Comparison of ENCODE assay signal across 22 mouse cellular contexts in genomic region chr1:132572851-132573250, GRCm38 (mm10). TPM values are rescaled to one million over a fixed set of nuclear protein-coding genes. Genes with fewer than 3 reads are reported as not detected.
DNase-seq lines count a peak whose midpoint lies in the region; ATAC-seq lines count a peak whose summit lies in the region.
"Had no signal": no experiment of that assay in that cellular context is flagged by ENCODE, and none has a peak within 500 bp of the region (broad histone marks: within the 10 kb centered on the region; RNA-seq: fewer than 3 reads in every experiment).

No protein-coding gene starts in this region.

- H3K4me1 ChIP-seq in hindbrain, embryonic 10.5 days (replicated peaks): peaks cover 32% of the 10 kb centered on the region
- 0 out of 2 replicates have a peak, but pooled peaks cover 4% of the 10 kb centered on the region for H3K4me1 ChIP-seq in hindbrain, embryonic 11.5 days (replicated peaks; ENCODE audit: control insufficient read depth, insufficient read depth, low read length)

- H3K9me3 ChIP-seq in hindbrain, embryonic 10.5 days: no peaks in the 10 kb centered on the region
- no peaks in the 10 kb centered on the region for H3K9me3 ChIP-seq in hindbrain, embryonic 11.5 days (ENCODE audit: control insufficient read depth, low read length)
- H3K9me3 ChIP-seq: forebrain, embryonic 15.5 days; G1E had no signal

- H3K36me3 ChIP-seq in hindbrain, embryonic 10.5 days: 0 out of 2 replicates have a peak, but pooled peaks cover 3% of the 10 kb centered on the region
- no peaks in the 10 kb centered on the region for H3K36me3 ChIP-seq in hindbrain, embryonic 11.5 days (ENCODE audit: control insufficient read depth, insufficient read depth, low read length)
- H3K36me3 ChIP-seq: G1E had no signal

- no peak overlapping the region for H3K4me2 ChIP-seq in hindbrain, embryonic 11.5 days (replicated peaks; ENCODE audit: low read depth, low read length)
- H3K4me2 ChIP-seq: forebrain, embryonic 15.5 days; heart, embryonic 11.5 days; hindbrain, embryonic 14.5 days had no signal

- peak overlapping the region; percentile 46; the same call in 1 of the 2 replicates for H3K27ac ChIP-seq in hindbrain, embryonic 10.5 days
- H3K27ac ChIP-seq in hindbrain, embryonic 11.5 days (ENCODE audit: low read depth, low read length): no peak overlapping the region
- H3K27ac ChIP-seq: hindbrain, embryonic 14.5 days; hindbrain, postnatal 0 days had no signal

- no peak overlapping the region for H3K9ac ChIP-seq in hindbrain, embryonic 11.5 days (ENCODE audit: low read depth, low read length)
- H3K9ac ChIP-seq: forebrain, embryonic 15.5 days; hindbrain, embryonic 14.5 days had no signal

- H3K27me3 ChIP-seq in hindbrain, embryonic 10.5 days (ENCODE audit: insufficient read depth, poor library complexity, severe bottlenecking): no peaks in the 10 kb centered on the region; the same call in 1 of the 2 replicates
- H3K27me3 ChIP-seq in hindbrain, embryonic 11.5 days (ENCODE audit: control insufficient read depth, insufficient read depth, low read length): no peaks in the 10 kb centered on the region
- H3K27me3 ChIP-seq: forebrain, embryonic 15.5 days had no signal

- peak; percentile 42 to 55 for DNase-seq in cerebellum, adult 18-20 months
- DNase-seq in cerebellum, adult 8-10 months: no peak
- DNase-seq in cerebellum, postnatal 10 days: peak; percentile 64 to 74
- no peak for DNase-seq in cerebellum, adult 11 months
- no peak for DNase-seq in hindbrain, embryonic 10.5 days (ENCODE audit: low spot score)
- DNase-seq in hindbrain, embryonic 11.5 days (ENCODE audit: low spot score): no peak
- DNase-seq in cerebellum, postnatal 36 days: peak; percentile 27 to 30
- DNase-seq: adrenal gland, postnatal 10 days; adrenal gland, postnatal 36 days; B cell, adult 2 months; gastrocnemius, postnatal 14 days; heart, adult 11 months; kidney, adult 18-20 months; kidney, adult 9 months had no signal

- H3K4me3 ChIP-seq in hindbrain, embryonic 10.5 days: no peak overlapping the region
- no peak overlapping the region for H3K4me3 ChIP-seq in hindbrain, embryonic 11.5 days (ENCODE audit: low read depth, low read length)
- H3K4me3 ChIP-seq: forebrain, embryonic 15.5 days had no signal

- no peak for ATAC-seq in hindbrain, embryonic 11.5 days (ENCODE audit: low FRiP score)
- ATAC-seq: forebrain, embryonic 15.5 days; hindbrain, postnatal 0 days; inflammation-experienced regulatory T-cells, adult 6 months; intestine, embryonic 16.5 days; Patski had no signal

- 89% methylated on average over 7 of the region's 7 CpGs for WGBS in hindbrain, embryonic 10.5 days
- 93% methylated on average over 7 of the region's 7 CpGs for WGBS in hindbrain, embryonic 11.5 days

RNA-seq across cellular contexts. Expression of gene Cntn2, which starts 29.8 kb away (rescaled TPM):
- 41.2 and 87.6 TPM in 2 replicates for polyA plus RNA-seq in hindbrain, embryonic 10.5 days (2016; fragmentation: Nextera tagmentation; extraction: Ambion mirVana)
- 45.9 and 68.9 TPM in 2 replicates for polyA plus RNA-seq in hindbrain, embryonic 11.5 days (2014; fragmentation: Nextera tagmentation; extraction: Ambion mirVana)
- polyA plus RNA-seq: G1E; inflammation-experienced regulatory T-cells, adult 6 months had no signal

Comparison
In these comparisons a context has a peak if more than half of its experiments do, and no peak if none do; other contexts are left out.
1. DNase-seq: peak in cerebellum, adult 18-20 months (2 of 2), cerebellum, postnatal 10 days (2 of 2) and cerebellum, postnatal 36 days (2 of 2); none in cerebellum, adult 8-10 months (single experiment), cerebellum, adult 11 months (single experiment), hindbrain, embryonic 10.5 days (single experiment) and hindbrain, embryonic 11.5 days (single experiment).